Mouse (Mus musculus) CH12.LX (cell line): ENCODE measurements around the gene Cux1. TPM values are rescaled to one million over a fixed set of nuclear protein-coding genes. Genes with fewer than 3 reads are reported as not detected.

Experiments used
- DNase-seq: peaks from one replicate; pipeline ENCODE4 v3.0.0-alpha.2; 2013; ENCODE audit errors: extremely low read depth
- H3K27ac ChIP-seq: 2 replicates; pipeline ENCODE4 v1.5.1; 2012; ENCODE audit warnings: low read depth, mild to moderate bottlenecking, control low read depth, moderate library complexity; ENCODE audit not compliant: insufficient read depth
- H3K27me3 ChIP-seq: replicated peaks from 2 replicates; pipeline ENCODE3; 2012; ENCODE audit warnings: inconsistent platforms
- H3K36me3 ChIP-seq, 2 experiments: replicated peaks in 1 of 2; 2 replicates each; pipeline versions ENCODE3 to v1.6.1; 2012; ENCODE audit warnings: inconsistent platforms in 1 of 2, low read length in 1 of 2, mild to moderate bottlenecking in 1 of 2, mixed read lengths in 1 of 2, moderate library complexity in 1 of 2; ENCODE audit not compliant: control insufficient read depth in 1 of 2, insufficient read depth in 1 of 2
- H3K4me1 ChIP-seq, 2 experiments: 2 replicates each; pipeline ENCODE4 v1.6.1; 2012; ENCODE audit warnings: inconsistent platforms in 1 of 2, moderate library complexity in 1 of 2; ENCODE audit not compliant: insufficient read depth in 2 of 2, control insufficient read depth in 1 of 2
- H3K4me2 ChIP-seq: 2 replicates; pipeline ENCODE4 v1.6.1; 2012; ENCODE audit warnings: low read depth, mild to moderate bottlenecking, control low read depth; ENCODE audit not compliant: poor library complexity, insufficient read depth, severe bottlenecking
- H3K4me3 ChIP-seq, 3 experiments: fragments of 150-350 bp in 1 of 3; sonication (generic) in 1 of 3; replicated peaks in 1 of 3; 2 replicates each; pipeline versions ENCODE3 to v1.5.1; 2011 to 2012; ENCODE audit warnings: low read depth in 2 of 3, low read length in 2 of 3, mild to moderate bottlenecking in 2 of 3, moderate library complexity in 2 of 3, control low read depth in 1 of 3, improper control_type of control experiment in 1 of 3, inconsistent platforms in 1 of 3, mixed read lengths in 1 of 3; ENCODE audit not compliant: poor library complexity in 1 of 3
- H3K79me2 ChIP-seq: replicated peaks from 2 replicates; pipeline ENCODE4 v1.6.1; 2012; ENCODE audit warnings: mild to moderate bottlenecking, moderate library complexity; ENCODE audit not compliant: control insufficient read depth, poor library complexity, insufficient read depth, severe bottlenecking; ENCODE audit errors: extremely low read depth
- H3K9ac ChIP-seq: 2 replicates; pipeline ENCODE4 v1.6.1; 2012; ENCODE audit warnings: low read depth, mild to moderate bottlenecking, control low read depth, moderate library complexity; ENCODE audit not compliant: insufficient read depth
- H3K9me3 ChIP-seq: replicated peaks from 2 replicates; pipeline ENCODE3; 2012; ENCODE audit warnings: low read length, inconsistent platforms, mixed read lengths
- CHD2 ChIP-seq: IDR thresholded peaks from 2 replicates; pipeline ENCODE4 v1.6.1; 2011; ENCODE audit warnings: low read length, improper control_type of control experiment
- E2F4 ChIP-seq: IDR thresholded peaks from 2 replicates; pipeline ENCODE4 v1.6.1; 2011; ENCODE audit warnings: low read depth, low read length, improper control_type of control experiment; ENCODE audit not compliant: insufficient replicate concordance
- EP300 ChIP-seq: IDR thresholded peaks from 2 replicates; pipeline ENCODE4 v1.6.1; 2011; ENCODE audit warnings: low read length, improper control_type of control experiment
- GABPA ChIP-seq: IDR thresholded peaks from 2 replicates; pipeline ENCODE4 v1.6.1; 2012; ENCODE audit warnings: low read depth, low read length, improper control_type of control experiment, inconsistent platforms; ENCODE audit not compliant: insufficient replicate concordance
- HCFC1 ChIP-seq: IDR thresholded peaks from 2 replicates; pipeline ENCODE4 v1.6.1; 2012; ENCODE audit warnings: low read depth, mild to moderate bottlenecking, inconsistent platforms, low read length, improper control_type of control experiment
- IRF4 ChIP-seq: IDR thresholded peaks from 2 replicates; pipeline ENCODE4 v1.6.1; 2014; ENCODE audit warnings: low read depth, mild to moderate bottlenecking, inconsistent platforms, low read length, improper control_type of control experiment
- JUND ChIP-seq: conservative IDR thresholded peaks from 2 replicates; pipeline ENCODE4 v1.6.1; 2011; ENCODE audit warnings: low read depth, low read length, improper control_type of control experiment
- KAT2A ChIP-seq: IDR thresholded peaks from 2 replicates; pipeline ENCODE4 v1.6.1; 2012; ENCODE audit warnings: low read length, improper control_type of control experiment, inconsistent platforms; ENCODE audit not compliant: insufficient replicate concordance
- MAZ ChIP-seq: IDR thresholded peaks from 2 replicates; pipeline ENCODE4 v1.6.1; 2012; ENCODE audit warnings: low read depth, mild to moderate bottlenecking, inconsistent platforms, low read length, improper control_type of control experiment, moderate library complexity
- MEF2A ChIP-seq: IDR thresholded peaks from 2 replicates; pipeline ENCODE4 v1.6.1; 2014; ENCODE audit warnings: low read depth, mild to moderate bottlenecking, inconsistent platforms, low read length, improper control_type of control experiment, borderline replicate concordance
- MYC ChIP-seq: IDR thresholded peaks from 2 replicates; pipeline ENCODE4 v1.6.1; 2011; ENCODE audit warnings: low read depth, mild to moderate bottlenecking, improper control_type of control experiment, low read length
- NELFE ChIP-seq: IDR thresholded peaks from 2 replicates; pipeline ENCODE4 v1.6.1; 2011; ENCODE audit warnings: low read depth, low read length, improper control_type of control experiment
- POLR2A ChIP-seq: IDR thresholded peaks from 2 replicates; pipeline ENCODE4 v1.6.1; 2011; ENCODE audit warnings: low read depth, mild to moderate bottlenecking, improper control_type of control experiment, low read length
- POLR2AphosphoS2 ChIP-seq: IDR thresholded peaks from 2 replicates; pipeline ENCODE4 v1.6.1; 2011; ENCODE audit warnings: low read depth, low read length, improper control_type of control experiment
- RCOR1 ChIP-seq: conservative IDR thresholded peaks from 2 replicates; pipeline ENCODE4 v1.6.1; 2012; ENCODE audit warnings: low read depth, mild to moderate bottlenecking, inconsistent platforms, low read length, improper control_type of control experiment
- SMC3 ChIP-seq: IDR thresholded peaks from 2 replicates; pipeline ENCODE4 v1.6.1; 2011; ENCODE audit warnings: low read depth, low read length, improper control_type of control experiment
- TBP ChIP-seq: conservative IDR thresholded peaks from 2 replicates; pipeline ENCODE4 v1.6.1; 2011; ENCODE audit warnings: low read depth, low read length, improper control_type of control experiment
- TCF12 ChIP-seq: IDR thresholded peaks from 2 replicates; pipeline ENCODE4 v1.6.1; 2014; ENCODE audit warnings: low read depth, mild to moderate bottlenecking, inconsistent platforms, low read length, improper control_type of control experiment
- USF2 ChIP-seq: conservative IDR thresholded peaks from 2 replicates; pipeline ENCODE4 v1.6.1; 2011; ENCODE audit warnings: low read depth, low read length, improper control_type of control experiment
- ZKSCAN1 ChIP-seq: IDR thresholded peaks from 2 replicates; pipeline ENCODE4 v1.6.1; 2012; ENCODE audit warnings: low read depth, inconsistent platforms, low read length, improper control_type of control experiment, borderline replicate concordance
- ZMIZ1 ChIP-seq: IDR thresholded peaks from 2 replicates; pipeline ENCODE4 v1.6.1; 2012; ENCODE audit warnings: low read depth, mild to moderate bottlenecking, inconsistent platforms, low read length, improper control_type of control experiment
- ZNF384 ChIP-seq: IDR thresholded peaks from 2 replicates; pipeline ENCODE4 v1.6.1; 2012; ENCODE audit warnings: low read depth, low read length, improper control_type of control experiment, inconsistent platforms
- dilution Hi-C: fragments of 300-500 bp; cut with MboI; formaldehyde crosslinking; loops from 2 replicates; pipeline ENCODE4 v1.14.3; 2020; ENCODE audit warnings: low sequenced_read_pairs; ENCODE audit not compliant: extremely low pct_unique_long_range_greater_than_20kb, extremely low pct_ligation_motif_present
- in situ Hi-C: fragments of 300-500 bp; cut with MboI; formaldehyde crosslinking; loops from 3 replicates; pipeline ENCODE4 v1.14.3; 2019; ENCODE audit warnings: low sequenced_read_pairs, low pct_ligation_motif_present, low pct_unique_long_range_greater_than_20kb, mixed read lengths
- polyA plus RNA-seq: library from polyadenylated mRNA; unstranded; fragments of >175 nt; gene quantifications from 2 replicates; pipeline ENCODE4 v1.2.1, GENCODE M21; 2012; ENCODE audit warnings: low read depth; ENCODE audit not compliant: insufficient read length
- total RNA-seq, 2 experiments: library from RNA; depleted of rRNA; stranded (reverse); fragments of 300-350 nt in 1 of 2; fragments of >200 nt in 1 of 2; gene quantifications; 2 replicates each; pipeline ENCODE4 v1.2.3; 2012 to 2014

Gene Cux1
- total and polyA plus RNA-seq, 3 experiments = 12.4 to 21.9 (median 19.6) TPM

- no peak overlapping the region for H3K27ac ChIP-seq
- H3K79me2 ChIP-seq = peaks cover 8% of the 10 kb centered on the region; the same call in 1 of the 2 replicates
- H3K4me3 ChIP-seq = no peak overlapping the region
- no peak for TF ChIP-seq SMC3
- no peak for TF ChIP-seq ZMIZ1
- no peak for TF ChIP-seq POLR2A
- no peak for TF ChIP-seq MYC
- no peak for TF ChIP-seq ZKSCAN1
- TF ChIP-seq NELFE = no peak
- no peak for TF ChIP-seq CHD2
- no peak for TF ChIP-seq HCFC1
- no peak for TF ChIP-seq KAT2A
- TF ChIP-seq TCF12 = no peak
- TF ChIP-seq MEF2A = no peak
- TF ChIP-seq E2F4 = no peak
- TF ChIP-seq EP300 = no peak
- TF ChIP-seq IRF4 = no peak
- no peak for TF ChIP-seq USF2
- no peak for TF ChIP-seq MAZ
- in situ Hi-C loops (loop anchor here (10.0 kb wide), 1 partner anchor 78 kb away; no protein-coding TSS in a partner anchor), dilution Hi-C loops (no loop called here)
- no peaks in the 10 kb centered on the region for H3K27me3 ChIP-seq
- peaks cover 15 to 66% of the 10 kb centered on the region in 2 experiments for H3K4me1 ChIP-seq
- H3K4me2 ChIP-seq = no peak overlapping the region
- DNase-seq = no peak
- H3K36me3 ChIP-seq = peaks cover 0 to 12% of the 10 kb centered on the region in 2 experiments
- H3K9ac ChIP-seq = no peak overlapping the region
- H3K9me3 ChIP-seq = no peaks in the 10 kb centered on the region
Measured at GRCm38 (mm10) chr5:136552832-136553231, 14.5 kb downstream of the Cux1 start.

- Histone ChIP-seq H3K9ac (no peak overlapping the region), H3K9me3 (no peaks in the 10 kb centered on the region)
- in situ Hi-C loops = loop anchor here (10.0 kb wide), 1 partner anchor 77 kb away; no protein-coding TSS in a partner anchor
- no peak for TF ChIP-seq POLR2AphosphoS2
- no peak for TF ChIP-seq ZKSCAN1
- no peak for TF ChIP-seq GABPA
- no peak for TF ChIP-seq JUND
- TF ChIP-seq MEF2A = no peak
- no peak for TF ChIP-seq RCOR1
- TF ChIP-seq TBP = no peak
- TF ChIP-seq ZNF384 = no peak
- no peak for TF ChIP-seq IRF4
- TF ChIP-seq, all 38 proteins: peak for 0
- DNase-seq = no peak
- Histone ChIP-seq H3K4me1 (peaks cover 15 to 59% of the 10 kb centered on the region in 2 experiments), H3K4me3 (no peak overlapping the region), H3K79me2 (peaks cover 5% of the 10 kb centered on the region; the same call in 1 of the 2 replicates), H3K4me2 (no peak overlapping the region), H3K27ac (no peak overlapping the region), H3K36me3 (peaks cover 0 to 6% of the 10 kb centered on the region in 2 experiments), H3K27me3 (no peaks in the 10 kb centered on the region)
- dilution Hi-C loops = no loop called here
Measured at GRCm38 (mm10) chr5:136552093-136552492, 15.2 kb downstream of the Cux1 start.
